31 mouse cellular contexts compared by ENCODE assay signal in the genomic region with DNA sequence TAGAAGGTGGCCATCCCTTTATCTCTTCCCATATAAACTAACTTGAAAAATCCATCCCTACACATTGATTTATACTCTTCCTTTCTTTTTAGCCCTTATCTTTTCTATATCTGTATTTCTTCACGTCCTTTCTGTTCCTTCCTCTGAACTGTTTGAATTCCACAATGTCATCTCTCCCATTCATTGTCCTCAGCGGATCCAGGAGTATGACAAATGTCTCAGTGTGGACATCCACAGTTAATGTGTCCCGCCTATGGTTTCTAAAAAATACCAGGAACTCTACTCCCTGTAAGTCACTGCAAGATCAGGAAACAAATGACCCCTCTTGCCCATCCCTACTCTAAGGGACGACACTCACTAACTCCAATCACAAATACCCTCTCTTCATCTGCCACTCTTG. TPM values are rescaled to one million over a fixed set of nuclear protein-coding genes. Genes with fewer than 3 reads are reported as not detected.
DNase-seq lines count a peak whose midpoint lies in the region; ATAC-seq and TF ChIP-seq lines count a peak whose summit lies in the region.
"Had no signal": no experiment of that assay in that cellular context is flagged by ENCODE, and none has a peak within 500 bp of the region (broad histone marks: within the 10 kb centered on the region; RNA-seq: fewer than 3 reads in every experiment).

No protein-coding gene starts in this region.

- no peak overlapping the region for H3K9ac ChIP-seq in heart, adult 2 months (ENCODE audit: low read depth, low read length)
- no peak overlapping the region for H3K9ac ChIP-seq in kidney, postnatal 0 days (ENCODE audit: low read depth, low read length)
- H3K9ac ChIP-seq in lung, postnatal 0 days (replicated peaks; ENCODE audit: low read depth): no peak overlapping the region
- H3K9ac ChIP-seq: forebrain, embryonic 13.5 days; heart, embryonic 13.5 days; hindbrain, embryonic 12.5 days; hindbrain, embryonic 15.5 days had no signal

- intact Hi-C loops in heart, adult 2 months (cut with DNase I): no loop called here
- intact Hi-C loops in heart, postnatal 14 days (cut with DNase I): no loop called here

- H3K79me2 ChIP-seq in heart, adult 2 months (replicated peaks; ENCODE audit: control insufficient read depth, insufficient read depth, low read length): peaks cover 5% of the 10 kb centered on the region

- DNase-seq in heart, adult 2 months: no peak
- no peak for DNase-seq in heart, postnatal 14 days
- DNase-seq in kidney, postnatal 0 days (ENCODE audit: low spot score): no peak
- DNase-seq in kidney, adult 11 months: no peak
- DNase-seq in lung, postnatal 0 days (ENCODE audit: low spot score): no peak
- no peak for DNase-seq in lung, postnatal 25 days (ENCODE audit: low spot score)
- DNase-seq: adrenal gland, postnatal 10 days; adrenal gland, postnatal 36 days; B cell, adult 2 months; cerebellum, adult 18-20 months; cerebellum, adult 9-10 months; cerebellum, postnatal 14 days; gastrocnemius, postnatal 10 days; gastrocnemius, postnatal 36 days had no signal

- no peaks in the 10 kb centered on the region for H3K27me3 ChIP-seq in heart, adult 2 months (ENCODE audit: control insufficient read depth, insufficient read depth, low read length)
- H3K27me3 ChIP-seq in kidney, postnatal 0 days (ENCODE audit: insufficient read depth, low read length): no peaks in the 10 kb centered on the region
- H3K27me3 ChIP-seq in lung, postnatal 0 days (replicated peaks; ENCODE audit: insufficient read depth, low read length): no peaks in the 10 kb centered on the region
- H3K27me3 ChIP-seq: CH12.LX; forebrain, embryonic 13.5 days; heart, embryonic 13.5 days; hindbrain, embryonic 12.5 days; hindbrain, embryonic 15.5 days; Patski had no signal

- no peak for TF ChIP-seq POLR2A in heart, adult 2 months (IDR thresholded peaks at IDR 0.05; ENCODE audit: insufficient read depth, low read depth, low read length)

- TF ChIP-seq CTCF in heart, adult 2 months (IDR thresholded peaks at IDR 0.05): no peak
- TF ChIP-seq CTCF in kidney, postnatal 0 days (IDR thresholded peaks at IDR 0.05; ENCODE audit: low read depth): no peak
- TF ChIP-seq CTCF in lung, postnatal 0 days (IDR thresholded peaks at IDR 0.05): no peak

- no peak for ATAC-seq in kidney, postnatal 0 days (replicated peaks; ENCODE audit: low FRiP score, low read depth)
- 0 out of 2 replicates have a peak, but pooled peaks have one; percentile 12 for ATAC-seq in lung, postnatal 0 days
- ATAC-seq: forebrain, embryonic 13.5 days; forebrain, embryonic 16.5 days; Patski had no signal

- peaks cover 9% of the 10 kb centered on the region for H3K4me1 ChIP-seq in heart, adult 2 months (ENCODE audit: control insufficient read depth, insufficient read depth, low read length)
- peaks cover 12% of the 10 kb centered on the region for H3K4me1 ChIP-seq in kidney, postnatal 0 days (replicated peaks; ENCODE audit: insufficient read depth, low read length)
- H3K4me1 ChIP-seq in lung, postnatal 0 days (ENCODE audit: insufficient read depth, low read depth, low read length): peaks cover 3% of the 10 kb centered on the region
- H3K4me1 ChIP-seq: hindbrain, embryonic 12.5 days had no signal

- 61% methylated on average over 4 of the region's 4 CpGs for whole genome bisulfite sequencing in heart, adult 2 months
- whole genome bisulfite sequencing in kidney, postnatal 0 days: 74% methylated on average over 4 of the region's 4 CpGs
- 62% methylated on average over 4 of the region's 4 CpGs for WGBS in lung, postnatal 0 days

- TF ChIP-seq EP300 in heart, adult 2 months (IDR thresholded peaks at IDR 0.05; ENCODE audit: insufficient read depth, low read depth, low read length): no peak
- peak; percentile 57 for TF ChIP-seq EP300 in lung, postnatal 0 days (IDR thresholded peaks at IDR 0.05)

- H3K36me3 ChIP-seq in heart, adult 2 months (ENCODE audit: control insufficient read depth, insufficient read depth, low read length): peaks cover 9% of the 10 kb centered on the region
- peaks cover 20% of the 10 kb centered on the region; the same call in 1 of the 2 replicates for H3K36me3 ChIP-seq in kidney, postnatal 0 days (ENCODE audit: insufficient read depth, low read length)
- H3K36me3 ChIP-seq in lung, postnatal 0 days (ENCODE audit: insufficient read depth, low read length): 0 out of 2 replicates have a peak, but pooled peaks cover 11% of the 10 kb centered on the region

- H3K27ac ChIP-seq in heart, adult 2 months: peak overlapping the region; percentile 81; the same call in 1 of the 2 replicates
- H3K27ac ChIP-seq in kidney, postnatal 0 days: peak overlapping the region; percentile 58; the same call in 1 of the 2 replicates
- no peak overlapping the region for H3K27ac ChIP-seq in lung, postnatal 0 days (ENCODE audit: low read length)
- H3K27ac ChIP-seq: forebrain, embryonic 10.5 days; forebrain, embryonic 13.5 days; hindbrain, embryonic 12.5 days; hindbrain, embryonic 15.5 days had no signal

- no peak overlapping the region for H3K4me2 ChIP-seq in kidney, postnatal 0 days (ENCODE audit: low read length)
- no peak overlapping the region for H3K4me2 ChIP-seq in lung, postnatal 0 days (replicated peaks; ENCODE audit: low read depth, low read length)
- H3K4me2 ChIP-seq: forebrain, embryonic 13.5 days; heart, embryonic 13.5 days; hindbrain, embryonic 12.5 days; hindbrain, embryonic 15.5 days had no signal

- H3K4me3 ChIP-seq in heart, adult 2 months: no peak overlapping the region
- no peak overlapping the region for H3K4me3 ChIP-seq in kidney, postnatal 0 days (replicated peaks; ENCODE audit: low read depth, low read length)
- H3K4me3 ChIP-seq in lung, postnatal 0 days (ENCODE audit: low read depth, low read length): no peak overlapping the region
- H3K4me3 ChIP-seq: forebrain, embryonic 10.5 days; forebrain, embryonic 13.5 days; heart, embryonic 13.5 days; hindbrain, embryonic 12.5 days; hindbrain, embryonic 15.5 days had no signal

- H3K9me3 ChIP-seq in kidney, postnatal 0 days (replicated peaks; ENCODE audit: low read length): no peaks in the 10 kb centered on the region
- no peaks in the 10 kb centered on the region for H3K9me3 ChIP-seq in lung, postnatal 0 days (ENCODE audit: low read length)
- H3K9me3 ChIP-seq: forebrain, embryonic 13.5 days; G1E; heart, embryonic 13.5 days; hindbrain, embryonic 12.5 days; hindbrain, embryonic 15.5 days had no signal

RNA-seq across cellular contexts. Expression of a gene that starts 7.3 kb away (rescaled TPM):
- total RNA-seq in heart, adult 2 months (2021): not detected
- polyA plus RNA-seq in heart, adult 2 months (2012; rRNA removed): not detected in 2 replicates
- not detected for total RNA-seq in heart, postnatal 14 days (2021)
- 0.33 TPM in 1 of 2 replicates, not detected in the other for polyA plus RNA-seq in kidney, postnatal 0 days (2015; fragmentation: Nextera tagmentation; extraction: Ambion mirVana)
- polyA plus RNA-seq in lung, postnatal 0 days (2015; fragmentation: Nextera tagmentation; extraction: Ambion mirVana): 0.45 TPM in 1 of 2 replicates, not detected in the other
- total RNA-seq: adrenal gland, adult 18-20 months; adrenal gland, postnatal 10 days; adrenal gland, postnatal 36 days; CH12.LX; gastrocnemius, adult 18-20 months; gastrocnemius, postnatal 10 days; gastrocnemius, postnatal 36 days; granulocyte monocyte progenitor cell, adult 5-6 weeks; heart, postnatal 25 days; hematopoietic stem cell, adult 5-6 weeks had no signal
- polyA plus RNA-seq: embryonic facial prominence, embryonic 11.5 days; embryonic facial prominence, embryonic 14.5 days; forebrain, embryonic 10.5 days; forebrain, embryonic 13.5 days; forebrain, embryonic 16.5 days; G1E; heart, embryonic 13.5 days; heart, embryonic 16.5 days; hindbrain, embryonic 12.5 days; hindbrain, embryonic 15.5 days had no signal

RNA-seq across cellular contexts. Expression of a gene that starts 11.6 kb away (rescaled TPM):
- 10 to 100 TPM; 31.2 to 36.0 TPM for total RNA-seq in heart, adult 2 months (2021)
- 39.9 and 51.6 TPM in 2 replicates for polyA plus RNA-seq in heart, adult 2 months (2012; rRNA removed)
- 10 to 100 TPM; 32.9 to 33.2 TPM for total RNA-seq in heart, postnatal 14 days (2021)
- polyA plus RNA-seq in kidney, postnatal 0 days (2015; fragmentation: Nextera tagmentation; extraction: Ambion mirVana): 60.7 and 61.9 TPM in 2 replicates
- 94.1 and 104 TPM in 2 replicates for polyA plus RNA-seq in lung, postnatal 0 days (2015; fragmentation: Nextera tagmentation; extraction: Ambion mirVana)

RNA-seq across cellular contexts. Expression of a gene that starts 21.7 kb away (rescaled TPM):
- total RNA-seq in heart, adult 2 months (2021): 100 to 1,000 TPM in 1 of 2 experiments, 10 to 100 TPM in 1; 98.2 to 122 TPM
- polyA plus RNA-seq in heart, adult 2 months (2012; rRNA removed): 136 and 182 TPM in 2 replicates
- total RNA-seq in heart, postnatal 14 days (2021): 10 to 100 TPM; 86.4 to 94.7 TPM
- polyA plus RNA-seq in kidney, postnatal 0 days (2015; fragmentation: Nextera tagmentation; extraction: Ambion mirVana): 44.6 and 46.1 TPM in 2 replicates
- polyA plus RNA-seq in lung, postnatal 0 days (2015; fragmentation: Nextera tagmentation; extraction: Ambion mirVana): 90.5 and 106 TPM in 2 replicates
